Mouse (Mus musculus) liver, embryonic 11.5 days (tissue): ENCODE measurements around the gene Tlx2. TPM values are rescaled to one million over a fixed set of nuclear protein-coding genes. Genes with fewer than 3 reads are reported as not detected.
A peak's percentile ranks its signal among the peaks of the same experiment; 100 is the strongest.

Source experiments
- ATAC-seq: fragments of 200-750 bp; cut with Nextera tagmentation; replicated peaks from 2 replicates; pipeline ENCODE4 v1.8.0; 2017; ENCODE audit warnings: moderate number of reproducible peaks, mild to moderate bottlenecking, moderate TSS enrichment, moderate library complexity; ENCODE audit not compliant: low FRiP score
- DNase-seq: peaks from one replicate; pipeline ENCODE4 v3.0.0-alpha.2; 2017; ENCODE audit warnings: low spot score
- H3K27ac ChIP-seq: fragments of 300-500 bp; sonication (generic); 2 replicates; pipeline ENCODE4 v1.5.1; 2014; ENCODE audit warnings: mild to moderate bottlenecking, low read depth, low read length, control low read depth
- H3K27me3 ChIP-seq: fragments of 300-500 bp; sonication (generic); replicated peaks from 2 replicates; pipeline ENCODE4 v1.6.1; 2014; ENCODE audit warnings: low read length, mixed read lengths; ENCODE audit not compliant: control insufficient read depth, insufficient read depth
- H3K36me3 ChIP-seq: fragments of 300-500 bp; sonication (generic); 2 replicates; pipeline ENCODE4 v1.6.1; 2014; ENCODE audit warnings: mild to moderate bottlenecking, low read length, moderate library complexity, mixed read lengths; ENCODE audit not compliant: control insufficient read depth, insufficient read depth
- H3K4me1 ChIP-seq: fragments of 300-500 bp; sonication (generic); replicated peaks from 2 replicates; pipeline ENCODE4 v1.6.1; 2014; ENCODE audit warnings: low read length, mixed read lengths; ENCODE audit not compliant: control insufficient read depth, insufficient read depth
- H3K4me2 ChIP-seq: fragments of 300-500 bp; sonication (generic); 2 replicates; pipeline ENCODE4 v1.6.1; 2014; ENCODE audit warnings: mild to moderate bottlenecking, control low read depth, moderate library complexity
- H3K4me3 ChIP-seq: fragments of 300-500 bp; sonication (generic); 2 replicates; pipeline ENCODE4 v1.5.1; 2014; ENCODE audit warnings: low read depth, low read length, control low read depth
- H3K9ac ChIP-seq: fragments of 300-500 bp; sonication (generic); 2 replicates; pipeline ENCODE4 v1.6.1; 2014; ENCODE audit warnings: low read depth, low read length, control low read depth
- H3K9me3 ChIP-seq: fragments of 300-500 bp; sonication (generic); 2 replicates; pipeline ENCODE4 v1.6.1; 2016; ENCODE audit warnings: low read length, inconsistent platforms, mixed read lengths; ENCODE audit not compliant: control insufficient read depth
- WGBS: fragments of 180-500 bp; shearing (Covaris S2); extraction: QIAGEN DNeasy Blood & Tissue Kit; methylation state at CpG from one replicate; pipeline ENCODE4 v1.1.7; 2014; 5-methylcytosine and 5-hydroxymethylcytosine counted together
- polyA plus RNA-seq: library from polyadenylated mRNA; unstranded; fragments of >200 nt; fragmentation: Nextera tagmentation; extraction: Ambion mirVana; gene quantifications from 2 replicates; pipeline ENCODE4 v1.2.1, GENCODE M21; 2014

Tlx2 gene
- polyA plus RNA-seq, 1 experiment from 2014 or later = 0.30 TPM

DNA sequence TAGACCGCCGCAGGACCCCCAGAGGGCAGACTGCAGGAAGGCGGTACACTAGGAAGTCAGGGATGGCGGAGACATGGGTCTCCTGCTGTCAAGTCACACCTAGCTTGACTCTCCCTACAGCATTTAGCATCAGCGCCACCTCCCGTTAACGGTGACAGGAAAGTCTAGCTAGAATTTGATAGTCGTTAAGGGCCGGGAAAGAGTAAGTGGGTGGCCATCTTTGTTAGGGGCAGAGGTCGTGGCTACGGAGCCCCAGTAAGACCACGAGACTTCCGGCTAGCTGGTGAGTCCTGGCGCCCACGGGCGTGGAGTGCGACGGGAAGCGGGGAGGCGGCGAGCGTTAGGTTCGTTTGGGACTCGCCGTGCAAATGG lies 31.2 kb upstream of the Tlx2 start, which contains the start of the genes Ccdc142 and Gm42688:
Gene Ccdc142, plus strand, starts transcription at position 286 of the 372 bp plus-strand sequence.
Gene Gm42688, plus strand, starts transcription at position 302 of the 372 bp plus-strand sequence.
- Histone ChIP-seq H3K36me3 (peaks cover 2% of the 10 kb centered on the region; the same call in 1 of the 2 replicates), H3K27me3 (no peaks in the 10 kb centered on the region; the same call in none of the 2 replicates), H3K27ac (peak within 1 kb of the TSS; percentile 87), H3K4me3 (peak within 1 kb of the TSS; percentile 87), H3K9me3 (no peaks in the 10 kb centered on the region), H3K4me2 (peak within 1 kb of the TSS; percentile 100), H3K9ac (peak within 1 kb of the TSS; percentile 95), H3K4me1 (peaks cover 23% of the 10 kb centered on the region)
- under 1% methylated on average over 25 of the region's 25 CpGs for WGBS
- DNase-seq (peak; percentile 78), ATAC-seq (peak; percentile 86)

- Histone ChIP-seq H3K27ac (no peak overlapping the region), H3K36me3 (no peaks in the 10 kb centered on the region), H3K4me3 (no peak overlapping the region), H3K4me2 (no peak overlapping the region), H3K4me1 (peaks cover 20% of the 10 kb centered on the region), H3K9me3 (no peaks in the 10 kb centered on the region), H3K27me3 (no peaks in the 10 kb centered on the region; the same call in none of the 2 replicates), H3K9ac (no peak overlapping the region)
- 59% methylated on average over 2 of the region's 2 CpGs for WGBS
- ATAC-seq (no peak), DNase-seq (no peak)
Observed at GRCm38 (mm10) chr6:83098411-83098810, 28.3 kb upstream of the Tlx2 start.

DNA sequence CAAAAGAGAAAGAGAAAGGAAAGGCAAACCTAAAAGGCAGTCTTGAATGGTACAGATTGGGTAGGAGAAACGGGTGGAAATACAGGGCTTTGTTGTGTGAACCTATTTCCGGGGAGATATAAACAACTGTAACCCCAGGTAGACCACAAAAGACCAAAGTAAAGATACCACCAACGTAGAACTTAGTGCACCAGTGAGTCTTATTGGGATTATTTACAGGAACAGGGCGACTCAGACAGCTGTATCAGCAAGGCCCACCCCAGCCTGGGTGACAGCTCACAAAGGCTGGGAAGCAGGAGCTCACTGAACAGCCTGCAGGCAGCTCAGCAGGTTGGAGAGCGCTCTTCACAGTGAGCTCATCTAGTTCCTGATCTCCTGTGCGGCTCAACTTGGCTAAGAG lies 25.9 kb upstream of the Tlx2 start:
- no peaks in the 10 kb centered on the region; the same call in none of the 2 replicates for H3K27me3 ChIP-seq
- 30% methylated on average over 6 of the region's 6 CpGs for WGBS
- H3K9me3 ChIP-seq = no peaks in the 10 kb centered on the region
- H3K4me1 ChIP-seq = peaks cover 3% of the 10 kb centered on the region; the same call in 1 of the 2 replicates
- no peak overlapping the region for H3K4me2 ChIP-seq
- no peak for DNase-seq
- no peak overlapping the region for H3K4me3 ChIP-seq
- ATAC-seq = no peak
- no peak overlapping the region for H3K27ac ChIP-seq
- H3K36me3 ChIP-seq = no peaks in the 10 kb centered on the region
- H3K9ac ChIP-seq = no peak overlapping the region

DNA sequence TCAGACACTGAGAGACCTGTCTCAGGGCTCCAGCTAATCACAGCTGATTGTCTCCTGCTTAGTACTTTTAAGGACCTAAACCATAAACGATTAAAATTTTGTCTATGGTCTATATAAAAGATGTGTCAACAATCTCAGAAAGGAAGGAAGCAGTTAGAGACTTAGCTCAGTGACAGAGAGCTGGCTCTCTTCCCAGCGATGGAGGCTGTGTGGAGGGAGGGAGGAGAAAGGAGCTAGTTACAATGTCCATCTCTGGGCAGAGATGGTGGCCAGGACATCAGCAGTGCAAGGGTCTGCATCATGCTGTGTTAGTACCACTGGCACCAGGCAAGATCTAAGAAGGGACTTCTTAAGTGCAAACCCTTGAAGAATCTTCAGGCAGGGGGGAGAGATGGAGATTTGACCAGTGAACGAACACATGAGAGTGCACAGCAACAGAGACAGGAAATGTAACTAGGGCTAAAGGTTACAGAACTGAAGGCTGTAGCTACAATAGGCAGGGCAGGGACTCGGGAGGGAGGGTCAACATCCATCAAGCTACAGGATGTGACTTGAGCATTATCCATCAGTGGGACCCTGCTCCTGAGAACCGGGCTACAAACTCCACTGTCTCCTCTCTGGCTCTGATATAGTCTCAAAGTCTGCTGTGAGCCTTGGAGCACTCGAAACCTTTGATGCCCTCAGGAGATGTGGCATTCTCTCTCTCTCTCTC lies 22.5 kb upstream of the Tlx2 start:
- H3K9me3 ChIP-seq = no peaks in the 10 kb centered on the region
- H3K9ac ChIP-seq = no peak overlapping the region
- H3K4me2 ChIP-seq = no peak overlapping the region
- no peak for DNase-seq
- no peaks in the 10 kb centered on the region for H3K36me3 ChIP-seq
- no peak overlapping the region for H3K27ac ChIP-seq
- ATAC-seq = no peak
- peaks cover 31% of the 10 kb centered on the region for H3K27me3 ChIP-seq
- no peaks in the 10 kb centered on the region for H3K4me1 ChIP-seq
- no peak overlapping the region for H3K4me3 ChIP-seq
- WGBS = 37% methylated on average over 6 of the region's 6 CpGs

- H3K27me3 ChIP-seq = peaks cover 77% of the 10 kb centered on the region
- no peak overlapping the region for H3K27ac ChIP-seq
- no peaks in the 10 kb centered on the region for H3K36me3 ChIP-seq
- no peak for DNase-seq
- peak overlapping the region; percentile 54 for H3K4me2 ChIP-seq
- 13% methylated on average over 9 of the region's 9 CpGs for WGBS
- no peak overlapping the region for H3K9ac ChIP-seq
- ATAC-seq = no peak
- H3K4me1 ChIP-seq = peaks cover 6% of the 10 kb centered on the region; the same call in 1 of the 2 replicates
- peak overlapping the region; percentile 30 for H3K4me3 ChIP-seq
- H3K9me3 ChIP-seq = no peaks in the 10 kb centered on the region
Observed at GRCm38 (mm10) chr6:83087926-83088260, 17.8 kb upstream of the Tlx2 start.

DNA sequence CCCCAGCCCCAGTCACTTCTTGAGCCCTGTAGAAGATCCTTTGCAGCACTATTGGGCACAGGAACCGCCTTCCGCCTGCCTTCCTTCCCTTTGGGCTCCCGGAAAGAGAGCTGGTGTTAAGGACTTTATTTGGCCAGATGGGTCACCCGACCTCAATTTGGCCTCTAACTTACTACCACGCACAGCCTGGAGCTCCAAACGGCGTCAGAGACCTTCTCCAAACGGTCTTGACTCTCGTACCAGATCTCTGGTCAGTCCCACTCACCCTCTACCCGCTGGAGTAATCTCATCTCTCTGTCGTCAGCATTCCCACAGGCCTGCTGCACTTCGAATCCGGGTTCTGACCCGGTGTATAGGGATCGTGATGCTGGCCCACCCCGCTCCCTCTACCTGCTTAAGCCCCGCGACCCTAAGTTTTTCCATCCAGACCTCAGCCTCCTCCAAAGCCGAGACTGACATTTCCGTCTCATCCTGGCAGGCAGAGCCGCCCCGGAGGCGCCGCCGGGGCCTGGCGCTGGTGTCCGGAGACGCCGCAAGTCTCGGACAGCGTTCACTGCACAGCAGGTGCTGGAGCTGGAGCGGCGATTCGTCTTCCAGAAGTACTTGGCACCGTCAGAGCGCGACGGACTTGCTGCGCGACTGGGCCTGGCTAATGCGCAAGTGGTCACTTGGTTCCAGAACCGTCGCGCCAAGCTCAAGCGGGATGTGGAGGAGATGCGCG lies 17.3 kb upstream of the Tlx2 start:
- H3K4me1 ChIP-seq = peaks cover 6% of the 10 kb centered on the region; the same call in 1 of the 2 replicates
- 3% methylated on average over 47 of the region's 47 CpGs for WGBS
- H3K27me3 ChIP-seq = peaks cover 83% of the 10 kb centered on the region
- H3K9ac ChIP-seq = no peak overlapping the region
- no peak overlapping the region for H3K27ac ChIP-seq
- peak overlapping the region; percentile 54 for H3K4me2 ChIP-seq
- peak overlapping the region; percentile 30 for H3K4me3 ChIP-seq
- no peak for ATAC-seq
- DNase-seq = no peak
- H3K36me3 ChIP-seq = peaks cover 2% of the 10 kb centered on the region; the same call in 1 of the 2 replicates
- H3K9me3 ChIP-seq = no peaks in the 10 kb centered on the region

DNA sequence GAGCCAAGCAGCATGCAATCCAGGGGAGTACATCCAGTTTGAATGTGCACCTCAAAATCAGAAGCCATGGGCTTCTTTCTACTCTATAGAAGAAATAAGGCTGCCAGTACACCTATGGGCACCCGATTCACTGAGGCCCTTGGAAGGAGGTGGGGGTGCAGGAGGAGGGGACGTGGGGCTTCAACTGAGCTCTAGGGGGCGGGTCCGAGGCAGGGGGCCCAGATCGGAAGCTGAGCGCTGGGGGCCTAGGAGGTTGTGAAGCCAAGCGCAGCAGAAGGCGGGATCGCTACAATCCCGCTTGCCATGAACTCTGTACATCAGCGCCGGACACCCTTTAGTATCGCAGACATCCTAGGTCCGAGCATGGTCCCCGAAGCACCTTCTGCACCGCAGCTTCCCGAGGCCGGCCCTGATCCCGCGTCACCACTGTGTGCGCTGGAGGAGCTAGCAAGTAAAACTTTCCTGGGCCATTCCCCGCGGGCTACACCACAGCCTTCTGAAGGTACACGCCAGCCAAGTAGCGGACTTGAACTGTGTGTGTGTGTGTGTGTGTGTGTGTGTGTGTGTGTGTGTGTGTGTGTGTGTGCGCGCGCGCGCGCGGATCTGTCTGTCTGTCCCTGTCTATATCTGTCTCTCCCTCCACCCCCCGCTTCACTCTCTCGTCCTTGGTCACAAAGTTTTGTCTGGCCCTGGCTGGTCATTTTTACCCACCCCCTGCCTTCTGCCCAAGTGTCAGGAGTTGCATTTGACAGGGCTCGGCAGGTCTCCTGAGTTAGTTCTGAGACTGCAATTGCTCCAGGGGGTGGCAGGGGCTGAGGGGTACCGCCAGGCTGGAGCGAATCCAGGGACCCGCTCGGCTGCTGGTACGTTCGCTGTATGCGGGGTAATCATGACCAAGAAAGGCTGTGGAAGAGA lies 16.3 kb upstream of the Tlx2 start, which contains the start of gene Lbx2:
Gene Lbx2, plus strand, starts transcription at position 247 of the 915 bp plus-strand sequence.
- Histone ChIP-seq H3K27me3 (peaks cover 85% of the 10 kb centered on the region), H3K9ac (no peak within 1 kb of the TSS), H3K36me3 (peaks cover 7% of the 10 kb centered on the region; the same call in 1 of the 2 replicates), H3K4me1 (peaks cover 6% of the 10 kb centered on the region; the same call in 1 of the 2 replicates), H3K4me2 (peak within 1 kb of the TSS; percentile 55), H3K4me3 (peak within 1 kb of the TSS; percentile 30), H3K27ac (no peak within 1 kb of the TSS), H3K9me3 (no peaks in the 10 kb centered on the region)
- WGBS = 4% methylated on average over 41 of the region's 42 CpGs
- DNase-seq = no peak
- ATAC-seq = no peak

DNA sequence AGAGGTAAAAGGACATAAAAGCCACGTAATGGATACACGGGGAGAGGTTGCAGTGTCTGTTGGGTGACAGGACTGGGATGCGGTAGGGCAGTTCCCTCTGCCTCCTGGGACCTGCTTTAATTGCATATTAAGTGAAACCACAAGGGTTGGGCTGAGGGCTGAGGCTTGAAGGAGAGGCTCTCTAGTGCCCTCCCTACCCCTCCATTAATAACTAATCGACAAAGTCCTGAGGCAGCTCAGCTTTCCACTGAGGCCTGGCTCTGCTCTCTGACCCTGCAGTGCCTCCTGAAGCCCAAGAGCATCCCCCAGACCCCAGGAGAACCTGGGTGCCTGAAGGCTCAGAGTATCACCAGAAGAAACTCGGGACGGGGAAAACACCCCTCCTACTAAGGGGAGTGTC lies 14.4 kb upstream of the Tlx2 start:
- Histone ChIP-seq H3K27me3 (peaks cover 72% of the 10 kb centered on the region), H3K27ac (no peak overlapping the region), H3K9me3 (no peaks in the 10 kb centered on the region), H3K4me1 (peaks cover 6% of the 10 kb centered on the region; the same call in 1 of the 2 replicates), H3K4me3 (no peak overlapping the region), H3K4me2 (no peak overlapping the region), H3K36me3 (peaks cover 12% of the 10 kb centered on the region; the same call in 1 of the 2 replicates), H3K9ac (no peak overlapping the region)
- DNase-seq (no peak), ATAC-seq (no peak)
- WGBS = 20% methylated on average over 6 of the region's 6 CpGs
